ENCODE assay signal across 17 mouse cellular contexts in the genomic region with DNA sequence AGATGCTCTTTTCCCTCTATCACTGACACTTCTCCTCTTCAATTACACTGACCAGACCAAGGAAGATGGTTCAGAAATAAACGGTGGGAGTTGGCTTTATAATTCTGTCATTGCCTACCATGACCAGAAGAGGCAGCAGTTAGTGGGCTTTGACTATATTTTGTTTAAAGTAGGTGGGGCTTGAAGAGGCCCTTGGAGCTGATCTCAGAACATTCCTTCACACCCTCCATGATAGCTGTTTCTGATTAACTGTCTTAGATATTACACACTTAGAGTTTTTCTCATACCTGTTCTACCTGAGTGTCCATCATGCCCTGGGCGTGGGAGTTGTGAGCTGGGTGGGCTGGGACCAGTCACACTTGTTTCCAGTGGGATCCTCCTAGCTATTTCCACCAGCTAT. TPM values are rescaled to one million over a fixed set of nuclear protein-coding genes. Genes with fewer than 3 reads are reported as not detected.
DNase-seq lines count a peak whose midpoint lies in the region; ATAC-seq and TF ChIP-seq lines count a peak whose summit lies in the region.
"Had no signal": no experiment of that assay in that cellular context is flagged by ENCODE, and none has a peak within 500 bp of the region (broad histone marks: within the 10 kb centered on the region; RNA-seq: fewer than 3 reads in every experiment).

No protein-coding gene starts in this region.

- WGBS in embryonic facial prominence, embryonic 15.5 days = 69% methylated on average over 2 of the region's 2 CpGs
- WGBS in embryonic facial prominence, embryonic 10.5 days = 80% methylated on average over 2 of the region's 2 CpGs
- 74% methylated on average over 2 of the region's 2 CpGs for WGBS in limb, embryonic 14.5 days
- WGBS in limb, embryonic 10.5 days = 90% methylated on average over 2 of the region's 2 CpGs
- 71% methylated on average over 2 of the region's 2 CpGs for WGBS in limb, embryonic 15.5 days

- DNase-seq in embryonic facial prominence, embryonic 10.5 days (ENCODE audit: low spot score) = no peak
- DNase-seq in limb, embryonic 14.5 days (ENCODE audit: low spot score) = no peak
- DNase-seq in limb, embryonic 10.5 days (ENCODE audit: low spot score) = no peak
- DNase-seq in layer of hippocampus, adult 11-12 months (ENCODE audit: low spot score) = no peak
- no peak for DNase-seq in gastrocnemius, adult 18-20 months (ENCODE audit: low spot score)
- DNase-seq: cerebellum, postnatal 10 days; gastrocnemius, postnatal 10 days; kidney, adult 18-20 months; kidney, postnatal 4 days; midbrain, embryonic 14.5 days; thymus, postnatal 36 days had no signal

- no peak overlapping the region for H3K9ac ChIP-seq in embryonic facial prominence, embryonic 15.5 days
- no peak overlapping the region for H3K9ac ChIP-seq in limb, embryonic 14.5 days (ENCODE audit: low read depth, low read length, severe bottlenecking)
- H3K9ac ChIP-seq in limb, embryonic 15.5 days = no peak overlapping the region
- H3K9ac ChIP-seq: forebrain, embryonic 12.5 days; heart, embryonic 12.5 days; hindbrain, embryonic 13.5 days had no signal

- H3K27me3 ChIP-seq in embryonic facial prominence, embryonic 15.5 days = no peaks in the 10 kb centered on the region
- H3K27me3 ChIP-seq in embryonic facial prominence, embryonic 10.5 days (replicated peaks; ENCODE audit: low read depth, poor library complexity, severe bottlenecking) = no peaks in the 10 kb centered on the region
- no peaks in the 10 kb centered on the region for H3K27me3 ChIP-seq in limb, embryonic 14.5 days (ENCODE audit: control insufficient read depth, insufficient read depth, low read length)
- H3K27me3 ChIP-seq in limb, embryonic 10.5 days (ENCODE audit: low read depth, poor library complexity, severe bottlenecking) = no peaks in the 10 kb centered on the region
- H3K27me3 ChIP-seq in limb, embryonic 15.5 days = no peaks in the 10 kb centered on the region
- H3K27me3 ChIP-seq: forebrain, embryonic 12.5 days; heart, embryonic 12.5 days; hindbrain, embryonic 13.5 days had no signal

- no peak overlapping the region for H3K4me3 ChIP-seq in embryonic facial prominence, embryonic 15.5 days (replicated peaks)
- H3K4me3 ChIP-seq in embryonic facial prominence, embryonic 10.5 days = no peak overlapping the region
- H3K4me3 ChIP-seq in limb, embryonic 14.5 days (replicated peaks; ENCODE audit: low read length) = no peak overlapping the region
- H3K4me3 ChIP-seq in limb, embryonic 10.5 days = no peak overlapping the region
- H3K4me3 ChIP-seq in limb, embryonic 15.5 days = no peak overlapping the region
- H3K4me3 ChIP-seq: forebrain, embryonic 12.5 days; heart, embryonic 12.5 days; hindbrain, embryonic 13.5 days had no signal

- H3K4me2 ChIP-seq in embryonic facial prominence, embryonic 15.5 days (replicated peaks) = no peak overlapping the region
- H3K4me2 ChIP-seq in limb, embryonic 14.5 days (replicated peaks; ENCODE audit: low read depth, low read length, severe bottlenecking) = no peak overlapping the region
- no peak overlapping the region for H3K4me2 ChIP-seq in limb, embryonic 15.5 days
- H3K4me2 ChIP-seq: forebrain, embryonic 12.5 days; heart, embryonic 12.5 days; hindbrain, embryonic 13.5 days had no signal

- no peak for TF ChIP-seq POLR2A in limb, embryonic 14.5 days (IDR thresholded peaks at IDR 0.05; ENCODE audit: borderline replicate concordance, extremely low read depth, insufficient read depth, insufficient read length)

- H3K27ac ChIP-seq in embryonic facial prominence, embryonic 15.5 days (replicated peaks) = 0 out of 2 replicates have a peak overlapping the region, but pooled peaks have one; percentile 4
- no peak overlapping the region for H3K27ac ChIP-seq in embryonic facial prominence, embryonic 10.5 days (replicated peaks)
- H3K27ac ChIP-seq in limb, embryonic 14.5 days (replicated peaks; ENCODE audit: low read depth, low read length) = 0 out of 2 replicates have a peak overlapping the region, but pooled peaks have one; percentile 4
- no peak overlapping the region for H3K27ac ChIP-seq in limb, embryonic 10.5 days
- H3K27ac ChIP-seq in limb, embryonic 15.5 days = peak overlapping the region; percentile 64
- H3K27ac ChIP-seq: forebrain, embryonic 12.5 days; hindbrain, embryonic 13.5 days had no signal

- H3K4me1 ChIP-seq in embryonic facial prominence, embryonic 15.5 days = peaks cover 50% of the 10 kb centered on the region
- peaks cover 33% of the 10 kb centered on the region for H3K4me1 ChIP-seq in embryonic facial prominence, embryonic 10.5 days
- peaks cover 36% of the 10 kb centered on the region for H3K4me1 ChIP-seq in limb, embryonic 14.5 days (ENCODE audit: control insufficient read depth, insufficient read depth, low read length)
- peaks cover 33% of the 10 kb centered on the region for H3K4me1 ChIP-seq in limb, embryonic 10.5 days
- H3K4me1 ChIP-seq in limb, embryonic 15.5 days = peaks cover 56% of the 10 kb centered on the region
- H3K4me1 ChIP-seq: forebrain, embryonic 12.5 days had no signal

- no peaks in the 10 kb centered on the region for H3K36me3 ChIP-seq in embryonic facial prominence, embryonic 15.5 days
- no peaks in the 10 kb centered on the region for H3K36me3 ChIP-seq in embryonic facial prominence, embryonic 10.5 days (replicated peaks)
- H3K36me3 ChIP-seq in limb, embryonic 14.5 days (ENCODE audit: control insufficient read depth, insufficient read depth, low read length) = no peaks in the 10 kb centered on the region
- peaks cover 14% of the 10 kb centered on the region for H3K36me3 ChIP-seq in limb, embryonic 10.5 days
- no peaks in the 10 kb centered on the region; the same call in 1 of the 2 replicates for H3K36me3 ChIP-seq in limb, embryonic 15.5 days
- H3K36me3 ChIP-seq: forebrain, embryonic 12.5 days; hindbrain, embryonic 13.5 days had no signal

- ATAC-seq in embryonic facial prominence, embryonic 15.5 days (ENCODE audit: insufficient number of reproducible peaks, low FRiP score, low TSS enrichment, low read depth) = no peak
- ATAC-seq in limb, embryonic 14.5 days (ENCODE audit: low FRiP score, low read depth) = no peak
- no peak for ATAC-seq in limb, embryonic 15.5 days (ENCODE audit: insufficient number of reproducible peaks, low FRiP score, low TSS enrichment, low read depth)
- ATAC-seq in megakaryocyte progenitor cell, adult 5-6 weeks (replicated peaks; ENCODE audit: poor library complexity) = peak; percentile 67

- no peaks in the 10 kb centered on the region for H3K9me3 ChIP-seq in embryonic facial prominence, embryonic 15.5 days (replicated peaks)
- no peaks in the 10 kb centered on the region for H3K9me3 ChIP-seq in embryonic facial prominence, embryonic 10.5 days
- H3K9me3 ChIP-seq in limb, embryonic 14.5 days (ENCODE audit: control insufficient read depth, low read length) = no peaks in the 10 kb centered on the region
- no peaks in the 10 kb centered on the region for H3K9me3 ChIP-seq in limb, embryonic 10.5 days (replicated peaks)
- H3K9me3 ChIP-seq in limb, embryonic 15.5 days = no peaks in the 10 kb centered on the region
- H3K9me3 ChIP-seq: forebrain, embryonic 12.5 days; heart, embryonic 12.5 days; hindbrain, embryonic 13.5 days had no signal

RNA-seq across cellular contexts. Expression of gene Timp3, which starts 28.5 kb away (rescaled TPM):
- polyA plus RNA-seq in embryonic facial prominence, embryonic 15.5 days (2015; fragmentation: Nextera tagmentation; extraction: Ambion mirVana) = 81.4 and 82.5 TPM in 2 replicates
- 29.4 and 36.3 TPM in 2 replicates for polyA plus RNA-seq in embryonic facial prominence, embryonic 10.5 days (2016; fragmentation: Nextera tagmentation; extraction: Ambion mirVana)
- polyA plus RNA-seq in limb, embryonic 14.5 days (2012; rRNA removed) = 57.4 and 73.3 TPM in 2 replicates
- 66.5 and 75.1 TPM in 2 replicates for polyA plus RNA-seq in limb, embryonic 14.5 days (2014; fragmentation: Nextera tagmentation; extraction: Ambion mirVana)
- polyA plus RNA-seq in limb, embryonic 10.5 days (2016; fragmentation: Nextera tagmentation; extraction: Ambion mirVana) = 28.9 and 43.5 TPM in 2 replicates
- polyA plus RNA-seq in limb, embryonic 15.5 days (2015; fragmentation: Nextera tagmentation; extraction: Ambion mirVana) = 85.5 and 93.5 TPM in 2 replicates
- total RNA-seq in megakaryocyte progenitor cell, adult 5-6 weeks (2015) = 0.27 and 0.64 TPM in 2 replicates
- 0.04 and 0.27 TPM in 2 replicates for total RNA-seq in megakaryocyte progenitor cell, adult 5-6 weeks (2017)
- 10 to 100 TPM; 59.2 to 63.2 TPM for total RNA-seq in gastrocnemius, adult 18-20 months (2021)

Comparison
In these comparisons a context has a peak if more than half of its experiments do, and no peak if none do; other contexts are left out.
1. H3K27ac ChIP-seq: peak in embryonic facial prominence, embryonic 15.5 days (single experiment), limb, embryonic 14.5 days (single experiment) and limb, embryonic 15.5 days (single experiment); none in embryonic facial prominence, embryonic 10.5 days (single experiment) and limb, embryonic 10.5 days (single experiment).